Mouse (Mus musculus) intestine, postnatal 0 days (tissue): ENCODE results near the gene Gm5426. TPM values are rescaled to one million over a fixed set of nuclear protein-coding genes. Genes with fewer than 3 reads are reported as not detected.

ENCODE experiments used
- ATAC-seq: fragments of 200-750 bp; cut with Nextera tagmentation; 2 replicates; pipeline ENCODE4 v1.8.0; 2017; ENCODE audit warnings: mild to moderate bottlenecking, moderate TSS enrichment, moderate library complexity
- H3K27ac ChIP-seq: fragments of 300-500 bp; sonication (generic); 2 replicates; pipeline ENCODE4 v1.5.1; 2014; ENCODE audit warnings: mild to moderate bottlenecking, low read depth, low read length, moderate library complexity
- H3K27me3 ChIP-seq: fragments of 300-500 bp; sonication (generic); replicated peaks from 2 replicates; pipeline ENCODE4 v1.6.1; 2014; ENCODE audit warnings: low read length, mixed read lengths; ENCODE audit not compliant: control insufficient read depth, insufficient read depth
- H3K36me3 ChIP-seq: fragments of 300-500 bp; sonication (generic); 2 replicates; pipeline ENCODE4 v1.6.1; 2014; ENCODE audit warnings: mild to moderate bottlenecking, moderate library complexity; ENCODE audit not compliant: control insufficient read depth, insufficient read depth
- H3K4me1 ChIP-seq: fragments of 300-500 bp; sonication (generic); replicated peaks from 2 replicates; pipeline ENCODE4 v1.6.1; 2014; ENCODE audit warnings: antibody characterized with exemption, low read length, mixed read lengths; ENCODE audit not compliant: control insufficient read depth, insufficient read depth
- H3K4me2 ChIP-seq: fragments of 300-500 bp; sonication (generic); replicated peaks from 2 replicates; pipeline ENCODE4 v1.6.1; 2014; ENCODE audit warnings: low read depth, mild to moderate bottlenecking, moderate library complexity
- H3K4me3 ChIP-seq: fragments of 300-500 bp; sonication (generic); 2 replicates; pipeline ENCODE4 v1.5.1; 2014; ENCODE audit warnings: low read depth, low read length
- H3K9ac ChIP-seq: fragments of 300-500 bp; sonication (generic); 2 replicates; pipeline ENCODE4 v1.6.1; 2014; ENCODE audit warnings: mild to moderate bottlenecking, low read depth, low read length
- H3K9me3 ChIP-seq: fragments of 300-500 bp; sonication (generic); 2 replicates; pipeline ENCODE4 v1.6.1; 2016; ENCODE audit warnings: mixed run types; ENCODE audit not compliant: control insufficient read depth
- CTCF ChIP-seq: sonication (generic); IDR thresholded peaks from 2 replicates; pipeline ENCODE4 v1.5.1; 2016; ENCODE audit warnings: low read depth, mild to moderate bottlenecking, control low read depth, antibody characterized with exemption, moderate library complexity
- WGBS: fragments of 180-500 bp; shearing (Covaris S2); extraction: QIAGEN DNeasy Blood & Tissue Kit; methylation state at CpG from one replicate; pipeline ENCODE4 v1.1.7; 2014; 5-methylcytosine and 5-hydroxymethylcytosine counted together
- polyA plus RNA-seq: library from polyadenylated mRNA; unstranded; fragments of >200 nt; fragmentation: Nextera tagmentation; extraction: Ambion mirVana; gene quantifications from 2 replicates; pipeline ENCODE4 v1.2.1, GENCODE M21; 2015

Gene Gm5426
- polyA plus RNA-seq, 1 experiment from 2014 or later, result not detected

DNA sequence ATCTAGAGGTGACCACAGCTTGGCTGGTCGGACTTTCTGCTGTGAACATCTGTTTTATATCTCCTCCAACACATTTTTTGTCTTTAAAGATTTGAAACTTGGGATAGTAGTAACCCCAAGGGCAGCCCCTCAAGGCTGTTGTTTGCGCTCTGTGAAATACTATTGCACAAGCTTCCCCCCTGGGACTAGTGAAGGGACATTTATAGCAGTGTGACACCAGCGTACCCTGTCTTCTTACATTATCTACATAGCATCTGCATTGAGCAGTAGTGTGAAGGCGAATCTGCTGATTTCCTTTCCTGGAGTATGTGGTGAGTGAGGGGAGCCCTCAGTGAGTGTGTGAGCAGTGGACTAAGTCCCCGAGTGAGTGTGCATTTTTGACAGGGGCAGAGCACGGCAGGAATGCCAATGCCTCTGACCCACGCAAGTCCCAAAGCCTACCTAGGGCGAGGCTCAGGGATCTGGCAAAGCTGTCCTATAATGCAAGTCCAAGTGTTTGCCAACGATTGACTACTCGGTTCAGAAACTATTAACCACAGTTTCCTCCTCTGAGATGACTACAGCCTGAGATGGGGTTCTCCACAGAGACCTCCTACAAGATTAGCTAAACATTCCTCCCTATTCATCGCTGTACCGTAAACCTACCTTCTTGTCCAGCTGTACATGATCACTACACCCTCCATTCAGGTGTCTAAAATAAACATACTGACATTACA is 14.2 kb downstream of the Gm5426 start:
- ATAC-seq, result no peak
- H3K27ac ChIP-seq, result no peak overlapping the region
- no peaks in the 10 kb centered on the region for H3K27me3 ChIP-seq
- WGBS, result 80% methylated on average over 12 of the region's 12 CpGs
- no peak overlapping the region for H3K4me2 ChIP-seq
- no peaks in the 10 kb centered on the region for H3K9me3 ChIP-seq
- H3K4me3 ChIP-seq, result no peak overlapping the region
- TF ChIP-seq CTCF, result no peak
- no peaks in the 10 kb centered on the region for H3K4me1 ChIP-seq
- no peak overlapping the region for H3K9ac ChIP-seq
- no peaks in the 10 kb centered on the region for H3K36me3 ChIP-seq

DNA sequence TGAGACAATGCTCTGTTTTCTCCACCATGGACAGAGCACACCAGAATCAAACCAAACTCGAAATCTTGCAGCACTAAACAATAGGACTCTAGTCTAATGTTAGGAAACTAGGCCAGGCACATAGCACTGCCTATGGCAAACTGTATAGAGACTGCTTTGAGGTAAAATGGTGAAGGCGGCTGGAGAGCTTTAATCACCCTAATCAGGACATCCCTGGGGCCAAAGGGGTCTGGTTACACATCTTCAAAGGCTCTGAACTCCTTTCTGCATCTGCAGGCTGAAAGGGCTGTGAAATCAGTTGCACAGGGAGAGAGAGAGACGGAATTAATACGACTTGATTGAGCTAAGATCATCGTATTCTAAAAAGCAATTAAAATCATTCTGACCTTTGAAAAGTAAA is 16.9 kb downstream of the Gm5426 start:
- no peaks in the 10 kb centered on the region for H3K9me3 ChIP-seq
- H3K4me2 ChIP-seq, result no peak overlapping the region
- no peak for TF ChIP-seq CTCF
- no peak overlapping the region for H3K9ac ChIP-seq
- ATAC-seq, result no peak
- no peaks in the 10 kb centered on the region for H3K27me3 ChIP-seq
- no peak overlapping the region for H3K4me3 ChIP-seq
- no peaks in the 10 kb centered on the region for H3K36me3 ChIP-seq
- WGBS, result 53% methylated on average over 5 of the region's 5 CpGs
- no peaks in the 10 kb centered on the region for H3K4me1 ChIP-seq
- H3K27ac ChIP-seq, result no peak overlapping the region

DNA sequence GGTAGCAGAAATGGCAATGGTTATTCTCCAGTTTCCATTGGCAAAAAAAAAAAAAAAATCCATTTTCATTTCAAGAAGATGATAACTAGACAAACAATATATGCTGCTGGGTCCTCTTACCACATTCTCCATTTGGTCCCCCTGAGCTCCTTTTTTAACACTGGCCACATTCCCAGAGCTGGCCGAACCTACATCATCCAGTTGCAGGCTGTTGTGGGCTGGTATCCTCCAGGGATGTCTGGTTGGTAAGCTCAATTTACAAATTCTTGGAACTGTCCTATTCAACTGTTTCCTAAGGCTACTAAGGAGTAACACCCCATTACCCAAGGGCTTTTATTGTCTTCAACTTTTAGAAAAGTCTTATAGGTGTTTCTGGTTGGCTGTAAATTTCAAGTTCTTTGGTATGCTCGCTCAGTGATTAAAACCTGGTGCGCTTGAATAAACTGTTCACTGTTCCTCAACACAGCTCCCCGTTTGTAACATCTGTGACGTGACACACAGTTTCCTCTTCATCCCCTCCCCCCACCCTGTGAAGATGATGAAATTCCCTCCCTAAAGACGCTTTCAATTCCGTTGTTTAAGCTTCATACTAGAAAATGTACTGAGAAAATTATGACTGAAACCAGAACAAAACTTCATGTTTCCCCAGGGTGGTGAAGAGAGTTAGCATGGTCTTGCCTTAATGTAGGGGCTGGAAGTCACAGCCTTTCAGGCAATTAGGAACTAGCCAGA is 26.7 kb downstream of the Gm5426 start:
- Histone ChIP-seq H3K36me3 (no peaks in the 10 kb centered on the region), H3K9me3 (no peaks in the 10 kb centered on the region), H3K9ac (no peak overlapping the region), H3K27me3 (no peaks in the 10 kb centered on the region), H3K4me1 (no peaks in the 10 kb centered on the region), H3K4me2 (no peak overlapping the region), H3K27ac (no peak overlapping the region), H3K4me3 (no peak overlapping the region)
- 81% methylated on average over 7 of the region's 7 CpGs for WGBS
- no peak for TF ChIP-seq CTCF
- no peak for ATAC-seq

DNA sequence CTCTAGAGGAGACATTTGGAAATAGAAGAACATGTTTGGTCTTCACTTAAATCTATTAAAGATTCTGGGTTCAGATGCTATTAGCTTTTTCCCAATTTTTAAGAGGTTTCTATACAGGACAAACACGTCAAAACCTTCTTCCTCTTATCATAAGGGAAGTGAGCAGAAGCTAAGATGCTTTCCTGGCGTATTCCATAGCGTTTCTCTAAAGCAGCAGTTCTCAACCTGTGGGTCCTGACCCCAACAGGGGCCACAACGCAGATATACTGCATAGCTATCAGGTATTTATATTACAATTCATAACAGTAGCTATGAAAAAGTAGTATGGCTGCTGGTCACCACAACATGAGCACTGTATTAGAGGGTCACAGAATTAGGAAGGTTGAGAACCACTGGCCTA is 27.4 kb downstream of the Gm5426 start:
- Histone ChIP-seq H3K4me2 (no peak overlapping the region), H3K4me3 (no peak overlapping the region), H3K27ac (no peak overlapping the region), H3K4me1 (no peaks in the 10 kb centered on the region), H3K9me3 (no peaks in the 10 kb centered on the region), H3K9ac (no peak overlapping the region), H3K36me3 (no peaks in the 10 kb centered on the region), H3K27me3 (no peaks in the 10 kb centered on the region)
- no peak for ATAC-seq
- 76% methylated on average over 4 of the region's 4 CpGs for WGBS
- no peak for TF ChIP-seq CTCF

DNA sequence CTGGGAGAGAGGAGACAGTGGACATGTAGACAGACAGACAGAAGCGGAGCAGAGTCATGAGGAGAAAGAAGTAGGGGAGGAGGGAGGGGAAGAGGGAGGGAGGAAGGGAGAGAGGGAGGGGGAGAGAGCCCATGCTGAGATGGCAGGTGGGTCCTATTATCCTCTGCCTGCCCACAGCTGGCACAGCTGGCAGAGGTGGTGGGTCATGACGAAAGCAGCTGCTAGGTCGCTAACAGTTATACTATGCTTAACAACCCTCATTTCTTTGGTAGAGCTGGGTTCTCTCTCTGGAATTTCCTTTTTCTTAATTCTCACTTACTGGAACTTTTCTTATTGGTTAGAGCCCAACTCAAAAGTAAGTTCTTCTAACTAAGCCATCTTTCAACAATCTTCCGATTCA is 28.9 kb downstream of the Gm5426 start:
- 87% methylated on average over 4 of the region's 4 CpGs for WGBS
- H3K27ac ChIP-seq, result no peak overlapping the region
- no peak for ATAC-seq
- no peak for TF ChIP-seq CTCF
- no peaks in the 10 kb centered on the region for H3K27me3 ChIP-seq
- H3K36me3 ChIP-seq, result no peaks in the 10 kb centered on the region
- H3K9ac ChIP-seq, result no peak overlapping the region
- H3K9me3 ChIP-seq, result no peaks in the 10 kb centered on the region
- no peaks in the 10 kb centered on the region for H3K4me1 ChIP-seq
- no peak overlapping the region for H3K4me2 ChIP-seq
- no peak overlapping the region for H3K4me3 ChIP-seq

DNA sequence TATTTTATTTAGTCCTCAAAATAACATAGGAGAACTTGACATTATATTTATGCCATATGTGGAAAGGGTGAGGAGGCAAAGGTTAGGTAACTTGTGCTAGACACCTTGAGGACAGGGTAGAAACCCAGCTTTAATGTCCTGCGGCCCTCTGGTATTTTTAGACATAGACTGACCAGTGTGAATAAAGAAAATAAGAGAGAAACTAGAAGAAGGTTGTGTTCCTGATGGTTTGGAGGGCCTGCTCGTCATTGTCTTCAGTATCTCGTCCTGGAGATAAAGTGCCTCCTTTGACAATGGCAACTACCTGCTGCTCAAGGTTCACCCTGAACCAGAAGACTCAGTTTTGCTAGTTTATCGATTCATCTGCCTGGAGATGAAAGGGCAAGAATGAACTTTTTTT is 32.6 kb downstream of the Gm5426 start:
- TF ChIP-seq CTCF, result no peak
- H3K9me3 ChIP-seq, result no peaks in the 10 kb centered on the region
- WGBS, result 76% methylated on average over 4 of the region's 4 CpGs
- no peak overlapping the region for H3K4me3 ChIP-seq
- no peak overlapping the region for H3K27ac ChIP-seq
- no peaks in the 10 kb centered on the region for H3K36me3 ChIP-seq
- no peak for ATAC-seq
- no peak overlapping the region for H3K4me2 ChIP-seq
- H3K9ac ChIP-seq, result no peak overlapping the region
- H3K4me1 ChIP-seq, result no peaks in the 10 kb centered on the region
- H3K27me3 ChIP-seq, result no peaks in the 10 kb centered on the region
